Mouse (Mus musculus): ENCODE data around the gene Mgat1.

GRCm38 (mm10) chr11:49205080-49205590 lies 38.9 kb upstream of the Mgat1 start:
- TF ChIP-seq POLR2A (IDR thresholded peaks at IDR 0.05; ENCODE audit: borderline replicate concordance, extremely low read depth, insufficient read depth, insufficient read length, poor library complexity, severe bottlenecking): no peak
- TF ChIP-seq CTCF (IDR thresholded peaks at IDR 0.05; ENCODE audit: borderline replicate concordance, extremely low read depth, insufficient read depth, insufficient read length): no peak

Data from brain, embryonic 14.5 days (tissue).